Mouse (Mus musculus) cerebellum, adult 2 months (tissue): Measurements from ENCODE around the gene Mapkbp1.

Experiments used
- CTCF ChIP-seq: fragments of 200-500 bp; IDR thresholded peaks from 2 replicates; pipeline ENCODE4 v1.5.1; 2011; ENCODE audit warnings: low read depth, mild to moderate bottlenecking, control low read depth, low read length, moderate library complexity, borderline replicate concordance; ENCODE audit not compliant: insufficient read depth
- POLR2A ChIP-seq: fragments of 200-500 bp; IDR thresholded peaks from 2 replicates; pipeline ENCODE4 v1.6.1; 2011; ENCODE audit warnings: low read length, control low read depth, borderline replicate concordance; ENCODE audit not compliant: insufficient read depth

GRCm38 (mm10) chr2:120015882-120016281, 43.4 kb downstream of the Mapkbp1 start:
- TF ChIP-seq CTCF (no peak), POLR2A (no peak)
